Mouse (Mus musculus): ENCODE results near the gene 1810049J17Rik.
A peak's percentile ranks its signal among the peaks of the same experiment; 100 is the strongest.
"Not testable (repeated sequence)": the region's sequence is repeated elsewhere in the genome, so short reads cannot be mapped to it uniquely, and the experiment has no call there.

The 1810049J17Rik gene

DNA sequence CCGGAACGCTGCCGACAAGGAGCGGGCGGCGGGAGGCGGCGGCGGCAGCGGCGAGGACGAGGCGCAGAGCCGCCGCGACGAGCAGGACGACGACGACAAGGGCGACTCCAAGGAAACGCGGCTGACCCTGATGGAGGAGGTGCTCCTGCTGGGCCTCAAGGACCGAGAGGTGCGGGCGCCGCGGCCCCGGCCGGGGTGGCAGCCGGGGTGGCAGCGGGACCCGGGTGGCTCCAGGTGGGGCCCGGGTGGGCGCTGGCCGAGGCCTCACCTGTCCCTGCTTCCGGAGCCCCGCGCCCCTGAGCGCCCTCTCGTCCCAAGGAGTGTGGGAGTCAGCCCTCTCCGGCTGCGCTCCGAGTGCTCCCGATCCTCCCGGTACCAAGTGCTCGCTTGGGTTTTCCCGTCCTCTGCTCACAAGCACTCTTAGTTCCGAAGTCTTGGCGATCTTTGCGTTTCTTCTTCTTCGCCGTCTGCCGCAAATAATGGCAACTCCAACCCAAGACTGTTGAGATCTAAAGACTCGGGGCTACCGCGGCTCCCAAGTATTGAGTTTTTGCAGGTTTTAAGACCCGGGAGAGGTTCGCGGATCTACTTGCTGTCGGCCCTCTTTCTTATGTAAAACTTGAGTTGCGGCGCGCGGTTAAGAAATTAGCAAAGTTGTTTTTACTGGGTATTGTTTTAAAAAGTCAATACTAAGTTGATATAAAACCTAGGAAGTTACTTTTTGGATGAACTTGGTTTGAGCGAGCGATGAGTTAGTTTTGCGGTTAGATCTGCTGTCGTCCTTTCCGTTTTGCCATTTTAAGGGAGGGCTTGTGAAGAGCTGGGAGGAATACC, at the start of gene 1810049J17Rik:
1810049J17Rik (minus strand) TSS at position 112 of the 834 bp plus-strand sequence.
- DNase-seq = peak; percentile 48

DNA sequence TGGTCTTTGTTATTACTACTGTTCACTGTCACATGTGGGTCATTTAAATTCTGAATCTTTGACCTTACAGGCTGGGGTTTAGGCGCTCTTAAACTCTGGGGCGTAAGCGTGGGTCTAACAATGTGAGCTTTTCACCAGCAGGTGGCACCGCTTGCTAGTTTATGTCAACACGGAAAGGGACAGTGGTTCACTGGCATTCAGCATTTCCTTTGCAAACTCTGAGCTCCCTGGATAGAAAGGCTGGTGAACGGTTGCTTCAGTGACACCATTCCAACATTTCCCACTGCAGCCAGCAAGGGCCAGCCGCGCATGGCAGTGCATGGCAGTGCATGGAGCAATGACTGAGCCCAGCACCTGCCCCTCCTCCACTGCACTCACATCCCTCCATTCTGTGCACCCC, 49.5 kb upstream of the 1810049J17Rik start:
- DNase-seq = peak; percentile 86

DNA sequence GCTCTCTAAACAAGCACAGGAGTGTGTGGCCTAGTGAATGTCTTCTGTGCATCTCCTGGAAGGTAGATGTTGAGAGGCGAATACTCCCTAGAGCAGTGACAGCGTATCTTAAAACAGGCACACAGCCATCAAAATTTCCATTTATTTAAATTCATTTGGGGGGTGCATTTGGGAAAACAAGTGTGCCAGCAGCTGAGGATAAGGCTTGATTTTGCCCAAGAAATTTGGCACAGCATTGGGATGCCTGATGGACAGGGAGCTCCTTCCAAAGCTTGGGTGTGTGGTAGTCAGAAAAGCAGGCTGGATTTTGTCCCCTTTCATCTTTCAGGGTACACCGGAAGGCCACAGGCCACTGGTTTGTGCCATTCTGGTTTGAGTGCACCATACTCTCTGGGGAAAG, 48.4 kb upstream of the 1810049J17Rik start:
- no peak for DNase-seq

DNA sequence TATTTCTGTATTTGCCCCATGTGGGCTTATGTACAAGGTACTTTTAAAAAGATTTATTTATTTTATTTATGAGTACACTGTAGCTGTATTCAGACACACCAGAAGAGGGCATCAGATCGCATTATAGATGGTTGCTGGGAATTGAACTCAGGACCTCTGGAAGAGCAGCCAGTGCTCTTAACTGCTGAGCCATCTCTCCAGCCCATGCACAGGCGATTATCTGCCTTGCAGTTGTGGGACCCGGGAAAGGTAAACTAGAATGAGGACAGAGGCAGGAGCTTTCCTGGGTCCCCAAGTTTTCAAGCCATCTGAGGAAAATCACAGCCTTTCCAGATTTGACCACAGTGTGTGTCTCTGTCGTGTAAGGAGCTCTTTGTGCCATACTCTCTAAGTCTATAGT, 47.2 kb upstream of the 1810049J17Rik start:
- DNase-seq = no peak

DNA sequence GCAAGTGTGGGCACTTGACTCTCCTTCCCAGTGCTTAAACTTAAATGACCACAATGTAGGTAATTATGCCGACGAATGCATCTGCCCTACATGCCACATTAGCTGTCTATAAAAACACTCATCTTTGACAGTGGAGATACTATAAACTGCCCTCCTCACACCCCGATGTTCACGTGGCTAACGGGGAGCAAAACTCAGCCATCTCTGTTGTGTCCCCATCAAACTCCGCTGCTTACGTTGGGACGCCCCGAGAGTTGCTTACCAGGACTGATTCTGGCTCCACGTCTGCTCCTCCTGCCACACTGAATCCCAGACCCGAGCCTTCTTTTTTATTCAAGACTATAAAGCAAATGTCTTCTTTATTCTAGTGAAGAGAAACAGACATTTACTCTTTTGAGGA, 46.7 kb upstream of the 1810049J17Rik start:
- DNase-seq = no peak

DNA sequence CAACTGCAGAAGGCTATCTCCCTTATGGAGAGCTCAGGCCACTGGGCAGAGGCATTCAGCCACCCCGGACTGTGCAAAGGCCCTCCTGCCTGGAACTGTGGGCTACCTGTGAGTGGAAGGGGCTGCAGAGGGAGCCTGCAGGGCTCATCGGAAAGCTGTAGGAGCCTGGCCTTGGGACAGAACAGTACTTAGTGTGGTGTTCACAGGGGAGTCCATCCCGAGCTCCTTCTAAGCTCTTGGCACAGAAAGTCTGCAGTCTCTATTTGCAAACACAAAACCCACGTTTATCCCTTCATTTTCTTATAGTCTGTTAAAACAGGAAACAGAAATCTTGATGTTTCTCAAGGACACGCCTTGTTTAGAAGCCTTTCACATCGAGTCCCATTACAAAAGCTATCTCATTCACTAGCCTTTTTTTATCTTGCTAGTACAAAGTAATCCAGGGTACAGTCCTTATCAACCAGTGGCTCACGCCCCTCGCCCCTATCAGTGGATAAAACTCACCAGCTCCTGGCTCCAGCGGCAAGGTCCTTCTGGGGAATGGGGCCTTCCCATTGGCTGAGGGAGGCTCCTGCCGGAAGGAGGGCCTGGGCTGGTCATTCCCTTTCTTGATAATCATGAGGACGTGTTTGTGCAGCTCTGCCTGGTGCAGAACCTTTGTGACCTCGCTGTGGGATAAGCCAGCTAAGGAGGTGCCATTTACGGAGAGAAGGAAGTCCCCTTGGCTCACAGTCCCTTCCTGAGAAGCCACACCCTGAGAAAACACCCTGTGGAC, 45.8 kb upstream of the 1810049J17Rik start:
- DNase-seq = peak; percentile 48

DNA sequence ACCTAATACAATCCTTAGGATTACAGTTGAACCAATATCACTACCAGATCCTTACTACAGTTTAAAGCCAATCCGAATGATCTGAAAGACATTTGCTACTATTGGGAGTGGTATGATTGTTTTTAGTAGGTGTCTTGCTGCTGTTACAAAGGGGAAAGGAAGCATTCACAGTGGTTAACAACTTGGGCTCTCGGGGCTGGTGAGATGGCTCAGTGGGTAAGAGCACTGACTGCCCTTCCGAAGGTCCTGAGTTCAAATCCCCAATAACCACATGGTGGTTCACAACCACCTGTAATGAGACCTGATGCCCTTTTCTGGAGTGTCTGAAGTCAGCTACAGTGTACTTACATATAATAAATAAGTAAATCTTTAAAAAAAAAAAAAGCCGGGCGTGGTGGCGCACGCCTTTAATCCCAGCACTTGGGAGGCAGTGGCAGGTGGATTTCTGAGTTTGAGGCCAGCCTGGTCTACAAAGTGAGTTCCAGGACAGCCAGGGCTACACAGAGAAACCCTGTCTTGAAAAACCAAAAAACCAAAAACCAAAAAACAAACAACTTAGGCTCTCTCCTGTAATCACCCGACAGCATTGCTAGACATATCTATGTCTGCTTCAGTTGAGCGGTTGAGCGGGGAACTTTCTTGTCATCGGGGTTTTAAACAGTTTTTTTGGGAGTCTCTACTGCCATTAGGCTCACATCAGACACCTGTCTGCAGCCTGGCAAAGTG, 45.0 kb upstream of the 1810049J17Rik start:
- not testable (repeated sequence) for DNase-seq

DNA sequence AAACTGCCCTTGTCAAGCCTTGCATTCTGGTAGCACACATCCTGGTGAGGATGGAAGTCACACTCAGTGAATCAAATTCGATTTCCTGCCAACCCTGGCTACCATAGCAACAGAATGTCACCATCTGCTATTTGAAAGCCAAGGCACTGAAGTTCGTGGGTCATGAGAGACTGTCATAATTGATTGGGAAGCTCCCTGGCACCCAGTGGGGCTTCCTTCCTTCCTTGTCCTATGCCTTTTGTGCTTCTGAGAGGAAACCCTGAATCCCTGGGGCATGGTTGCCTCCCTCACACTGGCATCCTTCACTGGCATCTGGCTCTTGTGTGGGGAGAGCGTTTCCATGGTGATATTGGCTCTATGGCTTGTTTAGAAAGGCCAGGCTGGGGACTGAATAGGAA, 44.4 kb upstream of the 1810049J17Rik start:
- peak; percentile 61 for DNase-seq

DNA sequence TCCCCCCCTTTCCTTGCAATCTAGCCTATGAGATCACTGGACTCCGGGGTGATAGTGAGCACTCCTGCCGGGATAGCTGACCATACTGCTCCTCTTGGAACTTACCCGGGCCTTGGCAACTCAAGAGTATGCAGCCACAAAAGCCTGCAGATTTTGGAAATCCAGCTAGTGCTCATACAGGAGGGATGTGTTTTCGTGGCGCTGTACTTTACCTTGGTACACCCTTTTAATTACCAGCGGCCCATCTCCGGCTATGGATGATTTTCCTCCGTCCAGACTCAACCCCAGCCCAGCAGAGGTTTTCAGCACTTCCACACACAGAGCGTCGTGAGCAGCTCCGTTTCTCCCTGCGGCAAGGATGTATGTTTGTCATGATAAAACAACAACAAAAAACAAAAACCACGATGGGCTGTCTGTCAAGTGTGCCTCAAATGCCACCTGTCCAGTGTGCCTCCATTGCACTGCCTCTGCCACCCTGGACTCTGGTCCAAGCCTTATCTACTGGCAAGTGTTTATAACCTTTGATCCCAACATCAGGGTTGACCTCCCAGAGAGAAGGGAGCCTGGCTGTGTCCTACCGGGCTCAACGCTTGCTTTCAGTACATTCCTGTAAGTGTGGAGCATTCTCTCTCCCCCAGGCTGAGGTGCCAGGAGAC, 43.8 kb upstream of the 1810049J17Rik start:
- no peak for DNase-seq

DNA sequence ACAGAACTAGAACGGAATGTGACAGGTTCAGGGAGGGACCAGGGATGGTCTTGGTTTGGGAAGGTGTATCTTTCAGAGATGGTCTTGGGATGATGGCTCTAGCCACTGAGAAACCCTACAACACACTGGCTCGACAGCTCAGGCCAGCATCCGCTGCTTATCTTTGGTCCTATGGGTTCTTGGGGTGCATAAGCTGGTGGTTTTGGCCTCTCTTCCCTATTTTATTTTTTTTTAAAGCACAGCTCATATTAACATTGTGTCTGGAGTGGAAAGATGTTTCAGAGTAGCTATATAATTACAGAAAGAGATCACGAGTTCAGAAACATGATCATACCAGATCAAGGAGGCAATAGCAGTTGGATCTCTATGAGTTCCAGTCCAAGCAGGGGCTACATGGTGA, 42.4 kb upstream of the 1810049J17Rik start:
- DNase-seq = no peak

DNA sequence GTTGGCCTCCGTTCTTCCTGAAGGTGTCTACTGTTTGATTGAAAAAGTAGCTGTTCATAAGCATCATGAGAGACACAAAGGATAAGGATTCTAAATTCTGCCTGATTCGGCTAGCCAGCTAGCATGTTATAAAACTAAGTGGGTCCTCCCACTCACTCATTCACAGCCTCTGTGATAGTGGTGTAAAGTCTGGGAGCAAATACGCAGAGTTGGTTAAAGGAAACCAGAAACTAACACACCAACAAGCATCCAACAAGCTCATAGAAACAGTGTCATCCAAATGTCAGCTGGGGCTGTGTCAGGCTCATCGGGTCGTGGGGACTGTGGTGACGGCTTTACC, 41.0 kb upstream of the 1810049J17Rik start:
- DNase-seq = no peak

DNA sequence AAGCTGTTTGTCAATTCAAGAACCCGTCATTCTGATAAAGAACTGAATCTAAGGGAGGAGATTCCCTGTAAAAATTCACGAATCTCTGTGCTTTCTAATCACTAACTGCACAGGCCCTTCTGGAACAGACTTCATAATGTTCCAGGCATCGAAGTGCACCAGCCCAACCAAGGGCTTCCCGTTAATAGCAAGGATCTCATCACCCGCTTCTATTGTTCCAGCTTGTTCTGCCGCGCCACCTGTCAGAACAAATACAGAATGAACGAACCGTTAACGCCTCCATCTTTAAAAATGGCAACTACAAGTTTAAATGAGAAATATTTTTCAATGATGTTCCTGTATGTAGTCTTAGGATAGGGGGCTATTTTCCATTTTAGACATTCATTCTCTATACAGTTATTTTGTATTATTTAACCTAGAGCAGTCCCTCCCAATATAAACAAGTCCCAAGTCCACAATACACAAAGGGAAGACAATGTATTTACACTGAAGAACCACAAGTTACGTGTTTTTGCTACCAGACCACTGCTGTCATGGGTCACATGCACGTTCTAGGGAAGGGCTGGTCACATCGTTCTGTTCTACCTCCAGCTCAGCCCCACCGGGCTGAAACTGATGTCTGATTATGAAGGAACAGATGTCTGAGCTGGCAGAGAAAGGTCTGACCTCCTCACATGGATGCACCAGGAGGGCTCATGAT, 40.5 kb upstream of the 1810049J17Rik start:
- no peak for DNase-seq

DNA sequence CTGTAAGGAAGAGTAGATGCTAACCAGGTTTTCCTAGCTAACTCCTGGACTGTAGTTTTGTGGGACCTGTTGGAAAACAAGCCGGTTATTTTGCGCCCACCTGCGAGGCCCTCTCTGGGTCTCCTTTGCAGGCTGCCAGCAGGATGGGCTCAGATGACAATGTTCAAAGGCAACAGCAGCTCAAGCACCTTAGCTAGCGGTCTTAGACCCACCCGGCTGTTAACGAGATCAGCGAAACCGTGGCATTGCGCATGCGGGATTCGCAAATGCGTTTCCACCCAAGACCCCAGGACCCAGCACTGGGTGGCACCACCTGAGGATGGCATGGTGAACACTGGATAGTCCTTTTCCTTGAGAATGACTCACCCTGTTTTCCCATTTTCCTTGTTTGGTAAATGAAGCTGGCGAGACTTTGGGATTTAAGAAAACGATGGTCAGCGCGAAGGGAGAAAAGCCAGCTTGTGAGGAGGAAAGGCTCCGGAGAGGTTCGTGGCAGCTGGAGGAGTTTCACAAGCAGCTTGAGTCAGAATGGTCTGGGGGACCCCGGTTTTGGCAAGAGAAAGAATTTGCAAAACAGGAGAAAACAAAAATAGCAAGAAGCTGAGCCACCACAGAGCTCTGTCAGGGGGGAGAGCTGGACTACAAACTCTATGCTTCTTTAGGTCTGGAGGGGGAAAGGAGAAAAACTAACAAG, 39.0 kb upstream of the 1810049J17Rik start:
- DNase-seq = peak; percentile 45

DNA sequence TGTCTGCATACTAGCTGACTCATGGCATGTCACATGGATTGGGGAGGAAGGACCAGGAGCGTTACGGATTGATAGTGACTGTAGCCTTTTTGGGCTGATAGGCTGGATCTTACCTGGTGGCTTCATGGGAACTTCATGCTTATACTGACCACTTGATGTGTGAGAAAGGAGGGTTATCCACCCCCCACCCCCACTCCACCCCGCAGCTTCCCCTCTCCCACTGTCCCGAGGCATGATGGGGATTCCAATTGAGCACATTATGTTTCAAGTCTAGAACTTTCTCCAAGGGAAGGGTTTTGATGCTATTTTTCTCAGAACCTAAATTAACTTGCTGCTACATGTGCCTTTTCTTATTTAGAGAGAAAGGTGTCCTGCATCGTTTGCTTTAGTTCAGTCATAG, 36.7 kb upstream of the 1810049J17Rik start:
- DNase-seq = no peak

DNA sequence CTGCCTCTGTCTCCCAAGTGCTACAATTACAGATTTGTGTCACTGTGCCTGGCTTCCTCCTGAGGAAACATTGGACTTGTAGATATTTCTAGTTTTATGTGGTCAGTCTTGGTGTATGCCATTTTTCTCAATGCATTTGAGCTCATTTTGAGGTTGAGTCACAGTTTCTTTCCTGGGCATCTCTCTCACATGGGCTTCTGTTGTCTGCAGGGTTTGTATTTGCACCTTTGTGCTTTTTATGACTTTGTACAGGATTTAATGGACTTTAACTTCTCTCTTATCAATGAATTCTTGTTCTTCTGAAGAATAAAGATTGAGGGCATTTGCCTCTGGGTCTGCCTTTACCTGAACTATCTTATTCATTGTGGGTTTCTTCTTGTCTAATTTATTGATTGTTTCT, 35.8 kb upstream of the 1810049J17Rik start:
- no peak for DNase-seq

DNA sequence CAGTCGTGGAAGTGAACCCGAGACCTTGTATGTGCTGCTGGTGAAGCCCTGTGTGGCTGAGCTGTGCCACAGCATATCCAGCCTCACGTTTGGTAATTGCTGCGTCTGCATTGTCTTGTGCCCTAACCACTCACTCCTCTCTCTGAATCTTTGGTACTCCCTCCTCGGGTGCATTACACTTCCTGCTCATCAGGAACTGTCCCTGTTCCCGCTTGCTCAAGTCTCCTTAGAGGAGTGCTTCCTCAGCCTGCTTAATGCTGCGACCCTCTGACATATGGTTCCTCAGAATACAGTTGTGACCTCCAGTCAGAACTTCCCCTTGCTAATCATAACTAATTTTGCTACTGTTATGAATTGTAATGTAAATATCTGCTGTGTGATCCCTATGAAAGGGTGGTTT, 34.2 kb upstream of the 1810049J17Rik start:
- DNase-seq = peak; percentile 23

DNA sequence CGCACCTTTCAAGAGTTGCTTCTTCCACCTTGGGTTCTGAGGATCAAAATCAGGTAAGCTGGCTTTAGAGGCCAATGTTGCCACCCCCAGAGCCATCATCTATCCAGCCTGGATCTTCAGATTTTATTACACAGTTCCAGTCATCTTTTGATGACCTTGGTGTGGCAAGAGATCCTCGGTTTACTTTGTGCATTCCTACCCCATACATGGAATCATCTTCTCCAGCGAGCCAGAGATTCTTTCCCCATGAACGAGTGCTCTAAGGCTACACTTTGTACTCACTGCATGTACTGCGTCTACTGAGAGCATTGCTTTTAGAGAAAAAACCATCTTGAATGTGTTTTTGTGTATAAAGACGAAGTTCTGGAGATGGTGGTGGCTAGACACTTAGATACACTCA, 33.6 kb upstream of the 1810049J17Rik start:
- DNase-seq = peak; percentile 36

DNA sequence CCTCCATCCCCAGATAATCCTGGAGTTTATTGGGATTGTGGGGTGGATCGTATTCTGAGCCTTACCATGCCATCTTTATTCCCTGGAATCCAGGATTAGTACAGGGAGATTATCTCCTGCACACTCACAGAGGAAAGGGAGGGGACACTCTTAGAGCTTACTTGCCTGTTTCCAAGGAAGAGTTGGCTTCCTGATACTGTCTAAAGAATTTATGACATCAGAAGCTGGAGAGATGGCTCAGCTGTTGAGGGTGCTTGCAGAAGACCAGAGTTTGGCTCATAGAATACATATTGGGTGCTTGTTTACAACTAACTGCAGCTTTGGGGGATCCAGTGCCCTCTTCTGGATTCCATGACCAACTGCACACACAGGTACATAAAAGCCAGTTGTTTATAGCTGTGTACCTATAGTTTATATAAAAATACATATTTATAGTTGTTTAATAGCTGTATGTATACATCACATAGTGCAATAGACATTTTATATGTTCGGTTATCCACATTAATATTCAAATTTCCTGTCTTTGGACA, 32.6 kb upstream of the 1810049J17Rik start:
- DNase-seq = peak; percentile 41

DNA sequence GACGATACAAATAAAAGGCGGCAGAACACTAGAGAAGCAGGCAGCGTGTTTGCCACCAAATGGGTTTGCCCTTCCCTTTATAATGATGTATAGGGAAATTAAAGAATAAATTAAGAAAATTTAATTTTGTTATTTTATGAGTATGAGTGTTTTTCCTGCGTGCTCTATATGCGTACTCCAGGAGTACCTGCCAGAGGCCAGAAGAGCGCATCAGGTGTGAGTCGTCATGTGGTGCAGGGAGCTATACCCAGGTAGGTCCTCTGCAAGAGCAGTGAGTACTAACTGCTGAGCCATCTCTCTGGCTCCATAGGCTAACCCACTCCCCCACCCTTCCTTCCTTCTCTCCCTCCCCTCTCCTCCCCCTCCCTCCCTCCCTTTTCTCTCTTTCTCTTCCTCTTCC, 29.8 kb upstream of the 1810049J17Rik start:
- DNase-seq = no peak

DNA sequence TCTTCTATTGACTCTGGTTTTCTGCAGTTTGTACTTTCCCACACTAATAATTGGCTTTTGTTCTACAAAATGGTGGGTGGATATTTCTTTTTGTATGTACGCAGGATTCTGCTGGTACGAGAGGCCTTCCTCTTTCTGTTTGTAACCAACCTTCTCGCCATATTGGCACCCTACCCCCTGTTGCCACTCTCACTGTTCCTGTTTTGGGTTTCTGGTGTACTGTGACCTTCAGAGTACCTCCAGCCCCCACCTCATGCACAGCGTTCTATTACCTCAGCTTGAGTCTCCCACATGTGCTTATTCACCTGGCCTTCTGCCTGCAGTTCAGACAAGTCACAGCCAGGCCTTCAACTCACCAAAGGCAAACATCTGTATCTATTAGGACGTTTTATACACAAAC, 28.1 kb upstream of the 1810049J17Rik start:
- no peak for DNase-seq

DNA sequence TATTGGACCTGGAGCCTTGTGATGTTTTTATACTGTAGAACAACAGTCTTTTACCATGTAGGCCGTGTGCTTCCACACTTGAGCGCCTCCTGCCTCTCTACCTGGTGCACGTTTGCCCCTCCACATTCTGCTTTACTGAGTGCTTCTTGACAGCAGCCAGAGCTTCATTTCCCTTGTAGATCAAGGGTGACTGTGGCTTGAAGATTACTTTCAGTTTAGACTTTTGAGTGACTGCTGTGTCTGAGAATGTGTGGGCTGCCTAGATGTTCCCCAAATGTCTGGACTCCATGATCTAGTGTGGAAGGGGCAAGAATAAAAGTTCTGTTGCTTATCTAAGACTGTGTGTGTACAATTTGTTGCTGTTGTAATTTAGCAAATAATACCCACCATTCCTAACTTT, 27.3 kb upstream of the 1810049J17Rik start:
- DNase-seq = no peak

DNA sequence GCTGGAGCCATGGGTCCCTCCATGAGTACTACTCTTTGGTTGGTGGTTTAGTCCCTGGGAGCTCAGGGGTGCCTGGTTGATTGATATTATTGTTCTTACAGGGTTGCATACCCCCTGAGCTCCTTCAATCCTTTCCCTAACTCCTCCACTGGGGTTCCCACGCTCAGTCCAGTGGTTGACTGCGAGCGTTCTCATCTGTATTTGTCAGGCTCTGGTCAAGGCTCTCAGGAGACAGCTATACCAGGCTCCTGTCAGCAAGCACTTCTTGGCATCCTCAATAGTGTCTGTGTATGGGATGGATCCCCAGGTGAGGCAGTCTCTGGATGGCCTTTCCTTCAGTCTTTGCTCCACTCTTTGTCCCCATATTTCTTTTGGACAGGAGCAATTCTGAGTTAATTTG, 25.2 kb upstream of the 1810049J17Rik start:
- no peak for DNase-seq

Measured in lung, postnatal 10 days (tissue).